Mouse (Mus musculus) left cerebral cortex, postnatal 10 days (tissue): ENCODE results near the gene Lrrc7. TPM values are rescaled to one million over a fixed set of nuclear protein-coding genes. Genes with fewer than 3 reads are reported as not detected.

Experiments
- DNase-seq, 2 experiments: peaks; one replicate each; pipeline ENCODE4 v3.0.0; 2021 to 2022; ENCODE audit warnings: low spot score in 2 of 2, mixed read lengths in 1 of 2; ENCODE audit errors: extremely low spot score in 1 of 2
- intact Hi-C: fragments of 180-260 bp; cut with DNase I; formaldehyde crosslinking; loops from one replicate; pipeline ENCODE4 v1.15.1; 2025
- total RNA-seq, 2 experiments: library from RNA; stranded (reverse); gene quantifications; 2 replicates each; pipeline ENCODE4 v1.2.3; 2021

Lrrc7 gene
- total RNA-seq: 100 to 1,000 TPM; 116 to 118 TPM

DNA sequence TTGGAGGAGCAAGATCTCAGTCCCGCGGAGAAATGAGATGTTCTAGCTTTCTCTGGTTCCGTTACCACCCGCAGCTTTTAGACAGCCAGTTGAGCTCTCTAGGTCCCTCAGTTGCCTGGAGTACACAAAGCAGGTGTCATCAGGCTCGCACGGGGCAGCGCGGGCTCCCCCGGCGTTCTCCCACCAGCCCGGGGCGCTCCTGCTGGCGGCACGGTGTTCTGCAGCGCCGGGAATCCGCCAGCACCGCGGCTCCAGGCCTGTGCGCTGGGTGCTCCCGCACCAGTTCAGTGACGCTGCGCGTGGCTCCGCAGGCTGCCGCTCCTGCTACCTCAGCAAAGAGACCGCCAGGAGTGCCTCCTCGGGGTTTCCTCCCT lies at the start of gene Lrrc7:
Gene Lrrc7 (minus strand): TSS at position 235 of the 374 bp plus-strand sequence.
- peak; percentile 73 to 84 for DNase-seq
- intact Hi-C loops: loop anchor here (5.0 to 10.0 kb wide), 3 partner anchors 333 to 713 kb away; no protein-coding TSS in a partner anchor

DNA sequence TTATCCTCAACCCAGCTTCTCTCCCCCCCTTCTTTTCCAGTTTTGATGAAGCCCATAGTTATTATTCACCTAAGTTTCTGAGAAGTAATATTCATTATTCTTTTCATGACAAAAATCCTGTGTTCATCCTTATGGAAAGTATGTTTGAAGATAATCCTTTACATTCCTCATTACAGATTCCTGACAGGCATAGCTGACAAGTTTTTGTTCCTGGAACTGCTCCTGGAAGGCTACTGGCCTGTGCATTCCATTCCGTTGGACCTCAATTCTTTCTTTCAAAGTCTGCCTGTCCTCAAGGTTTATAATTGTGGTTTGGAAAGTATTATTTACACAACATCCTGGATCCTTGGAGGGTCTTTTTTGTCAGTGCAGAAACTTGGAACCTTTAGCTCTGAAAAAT lies 45.0 kb upstream of the Lrrc7 start:
- intact Hi-C loops: no loop called here

DNA sequence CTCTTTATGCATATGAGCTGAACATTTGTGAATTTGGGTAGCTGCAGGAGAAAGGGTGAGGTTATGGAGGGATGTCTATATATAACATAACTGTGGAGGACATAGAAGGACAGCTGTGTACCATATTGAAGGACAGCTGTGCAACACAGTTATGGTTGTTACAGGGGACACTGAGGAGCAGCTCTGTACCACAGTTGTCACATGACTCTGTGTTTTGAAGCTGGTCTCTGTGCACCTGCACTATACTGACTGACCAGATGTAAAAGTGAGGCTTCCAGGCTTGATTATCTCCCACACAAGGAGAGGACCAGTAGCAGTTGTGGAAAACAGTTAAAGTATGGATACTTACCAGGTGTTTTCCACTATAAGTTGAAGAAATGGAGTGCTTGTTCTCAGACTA lies 43.3 kb upstream of the Lrrc7 start:
- intact Hi-C loops: no loop called here
- no peak for DNase-seq

More for the DNA sequence above, 45.0 kb upstream of the Lrrc7 start:
- no peak for DNase-seq

DNA sequence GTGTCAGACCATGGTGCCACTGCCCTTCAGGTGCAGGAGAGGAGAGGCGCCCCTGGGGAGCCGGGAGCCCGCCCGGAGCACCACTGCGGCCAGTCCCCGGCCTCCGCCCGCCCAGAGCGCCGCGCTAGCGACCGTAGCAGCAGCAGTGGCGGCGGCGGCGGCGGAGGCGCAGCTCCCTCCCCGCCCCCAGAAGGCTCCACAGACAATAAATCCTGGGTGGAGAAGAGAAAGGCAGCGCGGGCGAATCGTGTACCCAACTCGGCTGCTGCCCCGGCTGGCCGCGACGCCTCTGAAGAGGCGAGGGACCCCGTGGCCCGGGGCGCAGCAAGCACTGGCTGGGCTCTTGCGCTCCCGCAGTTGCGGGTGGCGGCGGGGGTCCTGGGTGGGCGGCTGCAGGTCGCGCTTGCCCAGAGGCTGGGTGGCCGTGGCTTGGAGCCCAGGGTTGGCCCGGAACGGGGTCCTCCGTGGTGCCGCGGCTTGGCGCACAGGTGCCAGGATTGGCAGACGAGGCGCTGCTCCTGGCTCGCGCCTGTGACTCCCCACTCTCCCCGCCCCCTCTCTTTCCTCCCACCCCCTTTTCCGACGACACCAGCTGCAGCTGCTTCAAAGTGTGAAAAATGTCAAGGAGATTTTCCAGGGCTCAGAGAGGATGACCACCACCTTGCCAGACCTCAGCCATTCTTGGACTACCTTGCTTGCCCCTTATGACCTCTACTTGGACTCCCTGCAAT lies 600 bp downstream of the Lrrc7 start:
- intact Hi-C loops: loop anchor here (5.0 to 10.0 kb wide), 3 partner anchors 333 to 713 kb away; no protein-coding TSS in a partner anchor

DNA sequence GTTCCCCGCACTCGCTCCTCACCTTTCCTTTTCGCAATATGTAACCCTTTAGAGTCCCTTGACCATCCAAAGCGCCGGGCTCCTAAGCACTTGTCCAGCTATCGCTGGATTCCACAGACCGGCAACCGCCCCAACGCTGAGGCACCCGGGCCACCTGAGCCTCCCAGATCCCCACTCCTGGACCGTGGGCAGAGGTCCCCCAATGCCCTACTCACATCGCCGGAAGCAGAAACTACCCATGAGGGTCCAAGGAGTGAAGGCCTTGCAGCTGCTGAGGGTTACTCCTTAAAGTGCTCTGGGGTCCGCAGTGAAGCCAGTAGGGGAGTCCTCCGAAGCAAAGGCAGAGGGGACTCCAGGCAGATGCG lies 1.1 kb downstream of the Lrrc7 start:
- intact Hi-C loops: loop anchor here (5.0 to 10.0 kb wide), 3 partner anchors 334 to 714 kb away; no protein-coding TSS in a partner anchor
- peak in 1 of 2 experiments; percentile 38 for DNase-seq

More for the DNA sequence above, 600 bp downstream of the Lrrc7 start:
- peak; percentile 50 to 74 for DNase-seq

DNA sequence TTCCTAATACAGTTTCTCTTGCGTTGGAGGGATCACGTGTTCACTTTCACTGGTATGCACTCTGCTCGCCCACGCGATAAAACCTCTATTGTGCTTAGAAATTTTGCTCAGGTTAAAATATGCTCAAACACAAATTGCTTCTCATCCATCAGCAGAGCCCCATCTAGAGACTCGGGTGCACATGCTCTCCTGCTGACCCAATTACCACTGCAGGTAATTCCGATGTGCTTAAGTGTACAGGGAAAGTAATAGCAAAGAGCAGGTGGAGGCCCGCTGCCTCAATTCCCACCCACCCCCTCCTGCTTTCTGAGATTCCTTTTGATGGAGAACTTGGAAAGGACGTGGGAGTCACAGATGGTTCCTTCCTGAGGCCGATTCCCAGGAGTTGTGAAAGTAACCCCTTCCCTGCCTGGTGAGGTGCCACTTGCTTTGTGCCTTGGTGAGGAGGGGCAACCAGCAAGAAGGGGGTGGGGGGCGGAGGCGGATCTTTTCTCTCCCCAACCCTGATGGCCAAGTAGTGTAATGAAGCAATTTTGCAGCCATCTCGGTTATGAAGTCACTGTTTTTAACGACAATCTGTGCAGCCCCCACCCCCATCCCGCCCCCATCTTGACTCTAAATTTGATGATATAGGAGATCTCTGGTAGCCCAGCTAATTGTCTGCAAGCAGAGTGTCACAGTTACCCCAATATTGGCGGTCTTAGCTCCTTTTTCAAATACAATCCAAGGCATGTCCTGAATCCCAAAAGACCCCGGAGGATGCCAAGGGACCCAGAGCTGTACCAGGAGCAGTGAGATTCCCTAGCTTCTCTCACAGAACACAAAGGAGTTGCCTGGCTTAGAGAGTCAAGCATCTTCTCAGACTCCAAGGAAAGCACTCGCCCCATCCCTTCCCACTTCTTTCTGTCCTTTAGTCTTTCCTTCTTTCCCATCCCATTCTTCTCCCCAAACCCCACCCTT lies 2.0 kb downstream of the Lrrc7 start:
- peak; percentile 66 to 70 for DNase-seq
- intact Hi-C loops: loop anchor here (5.0 to 10.0 kb wide), 3 partner anchors 335 to 715 kb away; no protein-coding TSS in a partner anchor

DNA sequence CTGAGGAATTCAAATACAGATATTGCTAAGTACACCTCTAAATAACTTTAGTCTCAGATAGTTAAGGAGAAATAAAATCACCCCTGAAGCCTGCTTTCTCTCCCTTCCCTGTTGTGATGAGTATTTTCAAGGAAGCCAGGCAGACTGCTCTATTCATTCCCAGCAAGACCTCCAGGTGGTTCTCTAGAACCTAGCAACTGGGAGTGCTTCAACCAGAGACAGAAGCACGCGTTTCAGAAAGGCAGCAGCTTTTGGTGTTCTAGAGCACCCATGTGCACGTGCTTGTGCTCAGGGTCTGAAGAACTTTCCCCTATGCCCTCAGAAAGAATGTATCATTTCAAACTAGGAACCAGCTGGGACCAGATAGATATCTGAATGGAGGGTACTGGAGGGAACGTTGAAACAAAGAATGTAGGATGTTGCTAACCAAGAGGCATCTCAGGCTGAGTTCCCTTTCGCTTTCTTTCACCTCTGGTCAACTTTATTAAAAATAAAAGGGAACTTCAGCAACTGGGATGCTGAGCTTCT lies 2.8 kb downstream of the Lrrc7 start:
- intact Hi-C loops: no loop called here
- peak in 1 of 2 experiments; percentile 17 for DNase-seq

DNA sequence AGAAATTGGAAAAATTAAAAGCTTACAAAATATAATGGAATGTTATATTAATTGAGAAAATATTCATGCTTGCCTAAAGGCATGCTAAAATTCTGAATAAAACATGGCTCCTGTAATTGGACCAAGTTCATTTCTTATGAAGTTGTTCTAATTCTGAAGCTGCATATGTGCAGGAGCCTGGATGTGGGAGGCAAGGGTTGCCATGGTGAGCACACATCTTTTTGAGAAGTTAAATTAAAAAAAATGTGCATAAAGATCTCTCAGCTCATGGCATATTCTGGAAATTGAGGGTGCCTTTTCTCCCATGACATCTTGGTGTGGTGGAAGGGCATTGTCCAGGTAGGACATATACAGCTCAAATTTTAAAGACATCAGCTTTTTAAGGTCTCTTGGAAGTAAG lies 3.4 kb downstream of the Lrrc7 start:
- intact Hi-C loops: no loop called here
- peak; percentile 18 to 58 for DNase-seq

DNA sequence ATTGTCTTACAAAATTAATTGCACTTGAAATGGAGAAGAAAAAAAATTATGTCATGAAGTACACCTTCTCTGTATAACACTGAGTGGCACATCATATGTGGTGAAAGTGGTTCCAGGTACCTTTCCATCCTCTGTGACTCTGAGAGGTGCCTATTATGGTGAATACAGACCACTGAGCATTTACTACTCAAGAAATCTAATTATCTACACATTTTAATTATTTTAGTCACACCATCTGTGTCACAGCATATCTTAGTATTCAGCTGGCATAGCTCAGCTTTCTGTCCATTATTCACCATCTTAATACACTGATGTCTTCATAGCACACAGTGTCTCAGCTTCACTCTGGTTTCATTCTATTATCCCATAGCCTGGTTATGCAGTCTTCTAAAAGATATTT lies 7.7 kb downstream of the Lrrc7 start:
- DNase-seq: no peak
- intact Hi-C loops: no loop called here

DNA sequence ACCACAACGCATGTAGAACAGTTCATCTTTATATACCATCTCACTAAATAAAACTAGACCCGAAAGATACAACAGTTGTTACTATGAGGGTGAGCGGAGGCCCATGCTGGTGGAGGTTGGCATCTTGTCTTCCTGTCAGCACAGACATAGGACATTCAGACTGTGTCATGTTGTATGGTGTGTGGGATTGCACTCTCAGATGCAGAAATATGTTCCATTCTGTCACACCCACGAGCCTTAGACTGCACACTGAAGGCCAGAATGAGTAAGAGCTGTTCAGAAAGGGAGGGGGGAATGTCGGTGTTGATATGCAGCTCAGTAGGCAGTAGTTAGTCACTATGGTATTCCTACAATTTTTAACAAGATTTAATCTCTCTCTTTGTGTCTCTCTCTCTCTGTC lies 9.9 kb downstream of the Lrrc7 start:
- intact Hi-C loops: no loop called here
- DNase-seq: no peak

DNA sequence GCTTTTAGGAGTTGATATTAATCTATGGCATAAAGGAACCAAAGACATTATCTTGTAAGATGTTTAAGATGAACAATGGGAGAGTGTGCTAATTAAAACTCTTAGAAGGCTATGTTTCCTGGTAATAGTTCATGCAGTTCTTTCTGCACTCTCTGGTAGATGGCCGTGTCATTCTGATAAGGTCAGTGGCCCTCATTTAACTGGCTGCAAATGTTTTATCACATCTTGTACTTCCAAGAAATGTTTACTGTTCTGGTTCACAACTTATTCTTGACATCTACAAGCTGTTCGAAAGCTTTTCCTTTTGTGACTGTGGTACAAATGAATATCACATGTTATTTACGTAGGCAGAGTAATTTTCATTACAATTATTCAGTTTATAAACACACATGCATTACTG lies 18.5 kb downstream of the Lrrc7 start:
- intact Hi-C loops: no loop called here
- DNase-seq: no peak

DNA sequence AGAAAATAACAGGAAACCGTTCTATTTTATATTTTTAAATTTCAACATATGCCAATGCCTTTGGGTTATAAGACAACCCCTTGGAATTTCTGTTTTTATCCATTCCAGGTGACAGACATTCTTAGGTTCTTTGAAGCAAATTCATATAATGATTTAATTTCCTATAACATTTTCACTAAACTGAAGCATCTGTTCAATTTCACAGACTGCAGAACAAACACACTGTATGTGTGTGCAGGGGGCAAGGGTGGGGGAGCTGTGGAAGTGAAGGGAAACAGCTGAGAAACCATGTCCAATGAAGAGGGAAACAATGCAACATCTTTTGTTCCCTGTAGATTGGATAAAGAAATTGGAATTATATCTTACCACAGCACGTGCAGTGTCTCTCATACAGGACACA lies 29.2 kb downstream of the Lrrc7 start:
- no peak for DNase-seq
- intact Hi-C loops: no loop called here

DNA sequence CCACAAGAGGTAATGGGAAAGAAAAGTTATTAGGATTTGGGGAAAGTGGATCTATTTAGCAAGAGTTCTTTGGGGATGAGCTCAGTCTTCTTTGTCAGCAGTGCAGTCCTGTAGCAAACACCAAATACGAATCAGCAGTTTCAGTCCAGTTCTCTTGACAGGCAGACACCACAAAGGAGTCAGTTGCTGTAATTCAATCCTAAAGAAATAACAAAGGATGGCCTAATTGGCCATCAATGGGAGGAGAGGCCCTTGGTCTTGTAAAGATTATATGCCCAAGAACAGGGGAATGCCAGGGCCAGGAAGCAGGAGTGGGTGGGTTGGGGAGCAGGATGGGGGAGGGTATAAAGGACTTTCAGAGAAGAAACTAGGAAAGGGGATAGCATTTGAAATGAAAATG lies 33.5 kb downstream of the Lrrc7 start:
- no peak for DNase-seq
- intact Hi-C loops: no loop called here

DNA sequence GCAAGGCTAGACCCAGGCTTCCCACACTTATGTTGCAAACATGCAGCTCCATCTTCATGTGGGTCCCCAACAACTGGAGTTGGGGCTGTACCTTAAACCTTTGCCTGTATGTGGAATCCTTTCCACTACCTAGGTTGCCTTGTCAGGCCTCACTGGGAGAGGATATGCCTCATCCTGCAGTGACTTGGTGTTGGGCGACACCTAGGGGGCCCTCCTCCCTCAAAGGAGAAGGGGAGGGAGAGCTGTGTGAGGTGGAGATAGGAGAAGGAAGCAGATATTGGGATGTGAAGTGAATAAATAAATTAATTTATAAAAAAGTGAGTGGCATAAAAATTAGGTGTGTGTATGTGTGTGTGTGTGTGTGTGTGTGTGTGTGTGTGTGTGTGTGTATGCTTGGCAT lies 68.3 kb downstream of the Lrrc7 start:
- intact Hi-C loops: no loop called here
- DNase-seq: no peak

DNA sequence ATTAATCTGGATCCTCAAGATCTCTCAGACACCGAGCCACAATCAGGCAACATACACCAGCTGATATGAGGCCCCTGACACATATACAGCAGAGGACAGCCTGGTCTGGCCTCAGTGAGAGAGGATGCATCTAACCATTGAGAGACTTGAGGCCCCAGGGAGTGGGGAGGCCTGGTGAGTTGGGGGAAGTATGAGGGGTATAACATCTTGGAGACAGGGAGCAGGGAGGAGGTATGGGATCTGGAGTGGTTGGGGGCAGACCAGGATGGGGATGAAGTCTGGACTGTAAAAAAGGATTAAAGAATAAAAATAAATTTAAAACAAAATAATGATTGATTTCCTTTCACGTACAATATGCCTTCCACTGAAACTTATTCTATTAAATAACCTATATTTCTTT lies 82.3 kb downstream of the Lrrc7 start:
- intact Hi-C loops: no loop called here
- no peak for DNase-seq

DNA sequence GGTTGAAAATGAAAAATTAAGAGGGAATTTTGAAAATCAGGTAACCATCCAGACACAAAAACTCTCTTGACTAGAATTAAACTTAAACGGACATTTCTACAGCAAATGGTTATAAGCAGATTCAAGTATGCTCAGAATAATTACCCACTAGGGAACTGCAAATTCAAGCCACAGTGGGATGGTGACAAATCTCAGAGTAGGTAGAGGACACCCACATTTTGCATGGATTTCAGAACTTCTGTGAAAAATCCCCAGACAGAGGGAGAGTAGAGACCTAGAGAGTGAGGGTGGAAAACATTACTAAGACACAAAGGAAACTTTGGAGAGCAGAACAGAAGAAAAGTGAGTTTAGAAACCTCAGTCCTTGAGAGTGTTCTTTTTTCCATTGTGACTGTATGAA lies 161.4 kb downstream of the Lrrc7 start:
- DNase-seq: no peak
- intact Hi-C loops: no loop called here

DNA sequence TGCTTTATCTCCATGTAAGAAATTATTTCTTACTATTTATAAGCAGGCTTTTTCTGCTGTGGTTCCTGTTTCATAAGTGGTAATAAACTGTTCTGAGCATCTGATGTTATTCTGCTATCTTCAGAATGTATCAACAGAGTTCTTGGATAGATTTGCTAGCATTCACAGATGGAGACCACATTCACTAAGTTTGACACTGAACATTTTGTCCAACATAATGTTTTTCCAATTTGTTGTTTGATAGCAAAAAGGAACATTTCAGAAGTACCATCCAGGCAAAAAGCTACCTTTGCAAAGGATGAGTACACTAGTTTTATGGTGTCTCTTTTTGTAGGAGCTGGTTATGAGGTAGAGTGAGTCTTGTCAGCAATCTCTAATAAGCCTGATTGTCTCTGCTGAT lies 170.5 kb downstream of the Lrrc7 start:
- intact Hi-C loops: no loop called here
- no peak for DNase-seq

DNA sequence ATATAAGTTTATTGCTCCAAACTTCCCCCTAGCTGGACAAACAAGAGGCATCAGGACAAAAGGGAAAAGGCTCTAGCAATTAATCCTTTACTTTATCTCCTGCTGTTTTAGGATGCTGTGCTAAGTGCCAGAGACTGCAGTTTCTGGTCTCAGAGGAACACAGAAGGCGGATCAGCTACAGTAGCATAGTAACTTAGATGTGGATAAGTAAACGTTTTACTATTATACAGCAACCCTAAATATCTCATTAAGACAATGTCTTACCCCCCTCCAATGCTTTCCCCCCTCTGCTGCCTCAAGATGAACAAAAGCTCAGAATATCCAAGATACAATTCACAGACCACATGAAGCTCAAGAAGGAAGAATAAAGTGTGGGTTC lies 174.0 kb downstream of the Lrrc7 start:
- intact Hi-C loops: no loop called here
- DNase-seq: no peak

DNA sequence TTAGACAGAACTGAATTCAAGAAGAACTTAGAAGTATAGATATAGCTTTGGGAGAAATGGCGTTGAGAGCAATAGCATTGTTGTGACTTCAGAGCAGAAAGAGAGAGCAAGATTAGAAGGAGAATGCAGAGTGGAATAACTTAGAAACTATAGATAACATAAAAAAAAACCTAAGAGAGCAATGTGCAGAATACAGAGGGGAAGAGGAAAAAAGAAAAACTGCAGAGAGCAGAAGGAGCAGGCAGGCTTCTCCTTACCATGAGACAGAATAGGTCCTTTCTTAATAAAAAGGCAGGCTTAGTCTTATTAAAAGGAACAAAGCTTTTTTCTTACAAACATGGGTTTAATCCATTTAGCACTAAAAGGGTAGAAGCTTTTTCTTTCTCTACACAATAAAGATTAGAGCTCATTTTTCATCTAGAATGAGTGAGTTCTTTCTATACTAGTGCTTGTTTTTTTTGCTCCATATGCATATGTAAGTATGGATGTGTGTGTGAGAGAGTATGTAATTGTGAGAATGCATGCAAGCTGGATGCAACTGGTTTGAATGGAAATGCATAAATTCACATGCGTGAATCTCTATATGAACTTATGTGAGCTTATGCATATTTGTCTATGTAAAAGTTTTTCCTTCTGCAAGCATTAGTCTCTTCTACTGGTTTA lies 174.5 kb downstream of the Lrrc7 start:
- no peak for DNase-seq
- intact Hi-C loops: no loop called here
